Mouse (Mus musculus): ENCODE measurements around the gene Gpi1. TPM values are rescaled to one million over a fixed set of nuclear protein-coding genes. Genes with fewer than 3 reads are reported as not detected.

The Gpi1 gene
- polyA plus RNA-seq, 1 experiment, result 396 TPM

- H3K79me3 ChIP-seq (ENCODE audit: low read depth), result peaks cover 8% of the 10 kb centered on the region
- no peak overlapping the region for H3K4me3 ChIP-seq (ENCODE audit: insufficient read depth, poor library complexity, severe bottlenecking)
- H3K27me3 ChIP-seq (ENCODE audit: control insufficient read depth, insufficient read depth, insufficient read length), result no peaks in the 10 kb centered on the region
- H3ac ChIP-seq (ENCODE audit: control insufficient read depth, insufficient read length, low read depth), result no peak overlapping the region
- H3K79me2 ChIP-seq (ENCODE audit: control insufficient read depth, insufficient read depth), result peaks cover 12% of the 10 kb centered on the region
- H3K36me3 ChIP-seq (ENCODE audit: control insufficient read depth, insufficient read depth), result peaks cover 87% of the 10 kb centered on the region
- TF ChIP-seq MAX (IDR thresholded peaks at IDR 0.05) (no peak), MYOD1 (IDR thresholded peaks at IDR 0.05; ENCODE audit: control insufficient read depth, insufficient read length, low read depth) (no peak), FOSL1 (IDR thresholded peaks at IDR 0.05; ENCODE audit: insufficient read depth, low read length, poor library complexity, severe bottlenecking) (no peak), MYOG (IDR thresholded peaks at IDR 0.05; ENCODE audit: control insufficient read depth, extremely low read depth, insufficient read length) (no peak)
These were observed 11.6 kb downstream of the Gpi1 start for GRCm38 (mm10) chr7:34218496-34218895.

GRCm38 (mm10) chr7:34216474-34216873, 13.7 kb downstream of the Gpi1 start:
- H3ac ChIP-seq (ENCODE audit: control insufficient read depth, insufficient read length, low read depth), result no peak overlapping the region
- H3K79me2 ChIP-seq (ENCODE audit: control insufficient read depth, insufficient read depth), result no peaks in the 10 kb centered on the region
- no peak overlapping the region for H3K4me3 ChIP-seq (ENCODE audit: insufficient read depth, poor library complexity, severe bottlenecking)
- TF ChIP-seq CEBPB (IDR thresholded peaks at IDR 0.05; ENCODE audit: low read depth) (no peak), MYOD1 (IDR thresholded peaks at IDR 0.05; ENCODE audit: control insufficient read depth, insufficient read length, low read depth) (no peak), CTCF (IDR thresholded peaks at IDR 0.05; ENCODE audit: control insufficient read depth, insufficient read depth, insufficient read length) (no peak), FOSL1 (IDR thresholded peaks at IDR 0.05; ENCODE audit: insufficient read depth, low read length, poor library complexity, severe bottlenecking) (no peak), MYOG (IDR thresholded peaks at IDR 0.05; ENCODE audit: control insufficient read depth, extremely low read depth, insufficient read length) (no peak), USF1 (IDR thresholded peaks at IDR 0.05; ENCODE audit: low read depth) (no peak), MAX (IDR thresholded peaks at IDR 0.05) (no peak)
- H3K36me3 ChIP-seq (ENCODE audit: control insufficient read depth, insufficient read depth), result peaks cover 89% of the 10 kb centered on the region
- no peaks in the 10 kb centered on the region for H3K27me3 ChIP-seq (ENCODE audit: control insufficient read depth, insufficient read depth, insufficient read length)
- H3K79me3 ChIP-seq (ENCODE audit: low read depth), result peaks cover 3% of the 10 kb centered on the region

GRCm38 (mm10) chr7:34215481-34215880, 14.7 kb downstream of the Gpi1 start:
- Histone ChIP-seq H3K79me2 (ENCODE audit: control insufficient read depth, insufficient read depth) (no peaks in the 10 kb centered on the region), H3K79me3 (ENCODE audit: low read depth) (peaks cover 2% of the 10 kb centered on the region), H3K36me3 (ENCODE audit: control insufficient read depth, insufficient read depth) (peaks cover 91% of the 10 kb centered on the region), H3ac (ENCODE audit: control insufficient read depth, insufficient read length, low read depth) (no peak overlapping the region), H3K4me3 (ENCODE audit: insufficient read depth, poor library complexity, severe bottlenecking) (no peak overlapping the region), H3K27me3 (ENCODE audit: control insufficient read depth, insufficient read depth, insufficient read length) (no peaks in the 10 kb centered on the region)
- TF ChIP-seq USF1 (IDR thresholded peaks at IDR 0.05; ENCODE audit: low read depth) (no peak), CEBPB (IDR thresholded peaks at IDR 0.05; ENCODE audit: low read depth) (no peak), MYOG (IDR thresholded peaks at IDR 0.05; ENCODE audit: control insufficient read depth, extremely low read depth, insufficient read length) (no peak), MAX (IDR thresholded peaks at IDR 0.05) (no peak), MYOD1 (IDR thresholded peaks at IDR 0.05; ENCODE audit: control insufficient read depth, insufficient read length, low read depth) (no peak), FOSL1 (IDR thresholded peaks at IDR 0.05; ENCODE audit: insufficient read depth, low read length, poor library complexity, severe bottlenecking) (no peak), CTCF (IDR thresholded peaks at IDR 0.05; ENCODE audit: control insufficient read depth, insufficient read depth, insufficient read length) (no peak)

DNA sequence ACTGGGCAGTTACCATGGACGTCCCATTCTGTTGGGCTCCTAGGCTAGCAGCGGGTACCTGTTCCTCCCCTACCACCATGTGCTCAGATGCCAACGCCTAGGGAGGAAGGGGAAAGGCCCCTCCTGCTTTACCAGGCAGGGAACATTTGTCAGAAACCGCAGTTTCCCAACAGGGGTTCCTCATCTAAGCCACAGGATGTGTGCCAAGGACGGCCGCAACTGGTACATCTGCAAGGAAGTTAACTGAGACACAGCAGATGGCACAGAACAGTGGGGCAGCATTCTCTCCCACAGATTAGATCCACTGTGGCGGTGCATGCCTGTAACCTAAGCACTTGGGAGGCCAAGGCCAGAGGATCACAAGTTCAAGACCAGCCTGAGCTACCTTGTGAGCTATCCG, 15.5 kb downstream of the Gpi1 start:
- Histone ChIP-seq H3K79me3 (ENCODE audit: low read depth) (no peaks in the 10 kb centered on the region), H3K79me2 (ENCODE audit: control insufficient read depth, insufficient read depth) (no peaks in the 10 kb centered on the region), H3ac (ENCODE audit: control insufficient read depth, insufficient read length, low read depth) (no peak overlapping the region), H3K4me3 (ENCODE audit: insufficient read depth, poor library complexity, severe bottlenecking) (no peak overlapping the region), H3K36me3 (ENCODE audit: control insufficient read depth, insufficient read depth) (peaks cover 92% of the 10 kb centered on the region), H3K27me3 (ENCODE audit: control insufficient read depth, insufficient read depth, insufficient read length) (no peaks in the 10 kb centered on the region)
- TF ChIP-seq CEBPB (IDR thresholded peaks at IDR 0.05; ENCODE audit: low read depth) (no peak), USF1 (IDR thresholded peaks at IDR 0.05; ENCODE audit: low read depth) (no peak), MYOD1 (IDR thresholded peaks at IDR 0.05; ENCODE audit: control insufficient read depth, insufficient read length, low read depth) (no peak), MAX (IDR thresholded peaks at IDR 0.05) (no peak), FOSL1 (IDR thresholded peaks at IDR 0.05; ENCODE audit: insufficient read depth, low read length, poor library complexity, severe bottlenecking) (no peak), MYOG (IDR thresholded peaks at IDR 0.05; ENCODE audit: control insufficient read depth, extremely low read depth, insufficient read length) (no peak), CTCF (IDR thresholded peaks at IDR 0.05; ENCODE audit: control insufficient read depth, insufficient read depth, insufficient read length) (no peak)

- TF ChIP-seq FOSL1 (IDR thresholded peaks at IDR 0.05; ENCODE audit: insufficient read depth, low read length, poor library complexity, severe bottlenecking) (no peak), MAX (IDR thresholded peaks at IDR 0.05) (no peak), USF1 (IDR thresholded peaks at IDR 0.05; ENCODE audit: low read depth) (no peak), CTCF (IDR thresholded peaks at IDR 0.05; ENCODE audit: control insufficient read depth, insufficient read depth, insufficient read length) (no peak)
- Histone ChIP-seq H3K4me3 (ENCODE audit: insufficient read depth, poor library complexity, severe bottlenecking) (no peak overlapping the region), H3ac (ENCODE audit: control insufficient read depth, insufficient read length, low read depth) (no peak overlapping the region), H3K79me2 (ENCODE audit: control insufficient read depth, insufficient read depth) (no peaks in the 10 kb centered on the region), H3K27me3 (ENCODE audit: control insufficient read depth, insufficient read depth, insufficient read length) (no peaks in the 10 kb centered on the region), H3K36me3 (ENCODE audit: control insufficient read depth, insufficient read depth) (peaks cover 92% of the 10 kb centered on the region), H3K79me3 (ENCODE audit: low read depth) (no peaks in the 10 kb centered on the region)
These were observed 16.9 kb downstream of the Gpi1 start for GRCm38 (mm10) chr7:34213281-34213680.

DNA sequence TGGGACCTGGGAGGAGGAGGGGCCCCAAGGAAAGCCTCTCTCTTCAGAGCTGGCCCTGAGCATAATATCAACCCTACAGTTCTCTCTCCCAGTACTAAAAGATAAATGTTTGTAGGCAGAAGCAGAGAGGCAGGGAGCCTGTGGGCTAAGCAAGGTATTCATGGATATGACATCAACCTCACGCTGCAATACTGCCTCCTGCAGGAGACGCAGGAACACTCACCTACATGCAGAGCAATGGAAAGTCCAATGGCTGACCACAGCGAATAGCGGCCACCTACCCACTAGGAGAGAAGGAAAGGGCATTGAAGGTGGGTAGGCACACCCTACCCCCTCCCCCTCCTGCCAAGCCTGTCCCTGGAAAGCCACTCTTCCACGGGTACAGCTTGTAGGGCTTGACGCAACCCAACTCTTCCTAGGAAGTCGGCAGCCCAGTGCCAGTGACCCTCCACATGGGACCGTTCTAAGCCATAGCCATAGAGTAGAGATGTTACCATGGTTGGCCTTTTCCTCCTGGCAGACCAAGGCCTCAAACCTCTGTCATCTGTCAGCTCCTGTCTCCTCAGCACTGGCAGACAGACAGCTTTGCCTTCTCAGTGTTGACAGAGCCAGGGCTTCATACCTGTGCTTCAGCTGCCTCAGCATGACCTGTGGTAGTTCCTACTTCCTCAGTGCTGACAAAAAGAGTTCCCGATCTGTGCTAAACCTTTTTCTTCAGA, 21.9 kb downstream of the Gpi1 start:
- TF ChIP-seq CEBPB (IDR thresholded peaks at IDR 0.05; ENCODE audit: low read depth) (no peak), MYOG (IDR thresholded peaks at IDR 0.05; ENCODE audit: control insufficient read depth, extremely low read depth, insufficient read length) (no peak), USF1 (IDR thresholded peaks at IDR 0.05; ENCODE audit: low read depth) (no peak), CTCF (IDR thresholded peaks at IDR 0.05; ENCODE audit: control insufficient read depth, insufficient read depth, insufficient read length) (no peak), FOSL1 (IDR thresholded peaks at IDR 0.05; ENCODE audit: insufficient read depth, low read length, poor library complexity, severe bottlenecking) (no peak), MYOD1 (IDR thresholded peaks at IDR 0.05; ENCODE audit: control insufficient read depth, insufficient read length, low read depth) (no peak), MAX (IDR thresholded peaks at IDR 0.05) (no peak)
- peaks cover 94% of the 10 kb centered on the region for H3K36me3 ChIP-seq (ENCODE audit: control insufficient read depth, insufficient read depth)
- H3K4me3 ChIP-seq (ENCODE audit: insufficient read depth, poor library complexity, severe bottlenecking), result no peak overlapping the region
- H3K27me3 ChIP-seq (ENCODE audit: control insufficient read depth, insufficient read depth, insufficient read length), result no peaks in the 10 kb centered on the region
- H3ac ChIP-seq (ENCODE audit: control insufficient read depth, insufficient read length, low read depth), result no peak overlapping the region
- H3K79me2 ChIP-seq (ENCODE audit: control insufficient read depth, insufficient read depth), result no peaks in the 10 kb centered on the region
- H3K79me3 ChIP-seq (ENCODE audit: low read depth), result no peaks in the 10 kb centered on the region
